Mouse (Mus musculus) embryonic facial prominence, embryonic 12.5 days (tissue): ENCODE data around the gene Wdr26. TPM values are rescaled to one million over a fixed set of nuclear protein-coding genes. Genes with fewer than 3 reads are reported as not detected.

Experiments used
- ATAC-seq: fragments of 200-750 bp; cut with Nextera tagmentation; 2 replicates; pipeline ENCODE4 v1.8.0; 2017; ENCODE audit not compliant: insufficient number of reproducible peaks, insufficient read depth, low FRiP score, low TSS enrichment
- H3K27ac ChIP-seq: fragments of 300-500 bp; sonication (generic); 2 replicates; pipeline ENCODE4 v1.5.1; 2016; ENCODE audit warnings: mild to moderate bottlenecking
- H3K27me3 ChIP-seq: fragments of 300-500 bp; sonication (generic); 2 replicates; pipeline ENCODE4 v1.6.1; 2016; ENCODE audit warnings: mild to moderate bottlenecking, moderate library complexity
- H3K36me3 ChIP-seq: fragments of 300-500 bp; sonication (generic); 2 replicates; pipeline ENCODE4 v1.6.1; 2016; ENCODE audit warnings: mild to moderate bottlenecking
- H3K4me1 ChIP-seq: fragments of 300-500 bp; sonication (generic); 2 replicates; pipeline ENCODE4 v1.6.1; 2016
- H3K4me2 ChIP-seq: fragments of 300-500 bp; sonication (generic); replicated peaks from 2 replicates; pipeline ENCODE4 v1.6.1; 2016; ENCODE audit warnings: mild to moderate bottlenecking, moderate library complexity
- H3K4me3 ChIP-seq: fragments of 300-500 bp; sonication (generic); 2 replicates; pipeline ENCODE4 v1.5.1; 2016; ENCODE audit warnings: mild to moderate bottlenecking
- H3K9ac ChIP-seq: fragments of 300-500 bp; sonication (generic); 2 replicates; pipeline ENCODE4 v1.6.1; 2016; ENCODE audit warnings: mild to moderate bottlenecking, moderate library complexity
- H3K9me3 ChIP-seq: fragments of 300-500 bp; sonication (generic); 2 replicates; pipeline ENCODE4 v1.6.1; 2016; ENCODE audit warnings: mild to moderate bottlenecking, moderate library complexity
- WGBS: fragments of 180-500 bp; shearing (Covaris S2); methylation state at CpG from one replicate; pipeline ENCODE4 v1.1.7; 2016; 5-methylcytosine and 5-hydroxymethylcytosine counted together
- polyA plus RNA-seq: library from polyadenylated mRNA; unstranded; fragments of >200 nt; fragmentation: Nextera tagmentation; extraction: Ambion mirVana; gene quantifications from 2 replicates; pipeline ENCODE4 v1.2.1, GENCODE M21; 2016

The Wdr26 gene
- polyA plus RNA-seq, 1 experiment from 2014 or later, result 42.2 TPM

GRCm38 (mm10) chr1:181124145-181124544 is 87.7 kb downstream of the Wdr26 start:
- no peaks in the 10 kb centered on the region for H3K9me3 ChIP-seq
- H3K27ac ChIP-seq, result no peak overlapping the region
- WGBS, result 93% methylated on average over 2 of the region's 2 CpGs
- no peaks in the 10 kb centered on the region for H3K4me1 ChIP-seq
- H3K4me2 ChIP-seq, result no peak overlapping the region
- H3K27me3 ChIP-seq, result no peaks in the 10 kb centered on the region
- ATAC-seq, result no peak
- H3K36me3 ChIP-seq, result peaks cover 78% of the 10 kb centered on the region
- no peak overlapping the region for H3K9ac ChIP-seq
- no peak overlapping the region for H3K4me3 ChIP-seq

Other genes with a start within 250 kb of the Wdr26 start
- 1.5 and 2.6 TPM in 2 replicates for gene Ephx1, start 191.1 kb downstream of the Wdr26 start, polyA plus RNA-seq
- gene 9130409I23Rik, start 160.8 kb downstream of the Wdr26 start, polyA plus RNA-seq, result not detected in 2 replicates
- 46.6 and 49.8 TPM in 2 replicates for gene Nvl, start 67.8 kb downstream of the Wdr26 start, polyA plus RNA-seq
- gene Cnih4, start 67.3 kb downstream of the Wdr26 start, polyA plus RNA-seq, result 79.4 and 88.8 TPM in 2 replicates
- 0.54 and 0.70 TPM in 2 replicates for gene Cnih3, start 140.6 kb upstream of the Wdr26 start, polyA plus RNA-seq